Mouse (Mus musculus) right cerebral cortex, postnatal 25 days (tissue): ENCODE measurements around the gene Il12b.
A peak's percentile ranks its signal among the peaks of the same experiment; 100 is the strongest.

Experiments used
- DNase-seq: peaks from one replicate; pipeline ENCODE4 v3.0.0; 2022

Gene Il12b

DNA sequence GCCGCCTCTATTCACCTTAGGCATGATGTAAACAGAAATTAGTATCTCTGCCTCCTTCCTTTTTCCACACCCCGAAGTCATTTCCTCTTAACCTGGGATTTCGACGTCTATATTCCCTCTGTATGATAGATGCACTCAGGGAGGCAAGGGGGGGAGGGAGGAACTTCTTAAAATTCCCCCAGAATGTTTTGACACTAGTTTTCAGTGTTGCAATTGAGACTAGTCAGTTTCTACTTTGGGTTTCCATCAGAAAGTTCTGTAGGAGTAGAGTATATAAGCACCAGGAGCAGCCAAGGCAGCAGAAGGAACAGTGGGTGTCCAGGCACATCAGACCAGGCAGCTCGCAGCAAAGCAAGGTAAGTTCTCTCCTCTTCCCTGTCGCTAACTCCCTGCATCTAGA lies at the start of gene Il12b:
Gene Il12b, plus strand, starts transcription at position 301 of the 400 bp plus-strand sequence.
- DNase-seq, result no peak

DNA sequence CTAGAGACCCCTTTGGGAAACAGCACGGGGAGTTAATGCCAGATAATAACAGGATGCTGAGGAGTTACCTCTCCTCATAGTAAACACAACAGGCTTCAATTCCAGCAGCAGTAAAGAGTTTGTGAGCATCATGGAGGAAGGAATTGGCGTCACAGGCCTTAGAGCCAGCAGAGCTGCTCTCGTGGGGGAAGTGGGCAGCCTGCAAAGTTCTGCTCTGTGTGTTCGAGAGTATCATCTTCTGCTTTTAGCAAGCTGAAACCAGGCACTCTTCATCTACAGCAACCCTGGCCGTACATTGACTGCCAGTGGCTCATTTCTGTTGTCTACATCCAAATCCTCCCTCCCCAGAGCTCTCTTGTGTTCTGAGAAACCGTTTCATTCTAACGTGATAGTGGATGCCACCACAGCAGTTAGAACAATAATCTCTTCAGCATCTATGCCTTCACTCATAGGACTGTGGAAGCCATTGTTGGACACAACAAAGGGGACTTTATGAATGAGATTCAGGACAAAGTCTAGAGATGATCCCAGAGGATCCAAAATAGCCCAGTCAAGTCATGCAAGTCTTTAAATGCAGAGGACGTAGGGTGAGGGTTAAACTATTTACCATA lies 44.9 kb upstream of the Il12b start:
- DNase-seq, result no peak

DNA sequence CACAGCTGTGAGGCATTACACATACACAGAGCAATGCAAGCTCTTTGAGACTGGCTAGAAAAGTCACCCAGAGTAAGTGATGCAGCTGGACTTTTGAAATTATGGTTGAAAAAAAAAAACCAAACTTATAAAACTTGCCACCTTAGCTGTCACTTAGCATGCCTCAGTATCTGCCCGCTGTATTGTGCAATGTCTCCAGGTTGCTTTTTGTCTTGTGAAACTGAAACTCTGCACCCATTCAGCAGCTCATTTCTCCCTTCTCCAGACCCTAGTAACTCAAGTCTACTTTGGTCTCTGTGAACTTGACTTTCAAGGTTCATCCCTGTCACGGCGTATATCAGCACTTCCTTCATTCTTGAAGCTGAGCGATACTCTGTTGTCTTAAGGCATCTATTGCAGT lies 43.7 kb upstream of the Il12b start:
- no peak for DNase-seq

DNA sequence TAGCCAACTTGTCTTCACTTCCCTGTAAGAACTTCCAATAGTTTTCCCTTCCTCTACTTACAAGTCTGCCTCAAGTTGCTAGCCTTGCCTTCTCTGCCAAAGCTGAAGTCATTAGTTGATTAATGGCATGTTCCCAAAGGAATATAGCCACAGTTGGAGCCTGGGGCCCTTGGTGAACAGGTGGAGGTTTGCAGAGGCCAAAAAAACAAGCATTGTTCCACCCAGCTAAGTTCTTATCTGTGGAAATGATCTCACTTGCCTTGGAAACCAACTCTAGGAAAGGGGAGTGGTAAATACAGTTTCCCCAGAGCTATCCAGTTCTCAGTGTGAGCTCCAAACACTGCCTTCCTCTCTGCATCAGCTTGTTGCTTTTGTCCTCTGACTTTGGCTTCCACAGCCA lies 35.3 kb upstream of the Il12b start:
- no peak for DNase-seq

DNA sequence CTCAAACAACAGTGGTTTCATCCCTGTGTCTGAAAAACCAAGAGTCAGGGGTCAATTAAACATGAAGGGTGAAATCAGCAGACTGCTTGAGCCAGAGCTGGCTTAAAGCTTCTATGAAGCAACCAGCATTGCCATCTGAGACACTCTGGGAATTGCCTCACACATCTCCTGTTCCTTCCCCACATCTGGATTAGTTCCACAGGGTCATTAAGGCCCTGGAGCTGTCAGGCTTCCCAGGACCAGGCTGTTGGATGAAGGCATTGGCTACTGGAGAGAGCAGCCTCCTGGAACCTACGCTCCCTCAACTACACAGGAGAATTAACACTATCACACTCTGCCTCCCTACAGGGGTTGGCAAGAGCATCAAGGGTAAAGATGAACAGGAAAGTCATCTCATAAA lies 32.2 kb upstream of the Il12b start:
- no peak for DNase-seq

DNA sequence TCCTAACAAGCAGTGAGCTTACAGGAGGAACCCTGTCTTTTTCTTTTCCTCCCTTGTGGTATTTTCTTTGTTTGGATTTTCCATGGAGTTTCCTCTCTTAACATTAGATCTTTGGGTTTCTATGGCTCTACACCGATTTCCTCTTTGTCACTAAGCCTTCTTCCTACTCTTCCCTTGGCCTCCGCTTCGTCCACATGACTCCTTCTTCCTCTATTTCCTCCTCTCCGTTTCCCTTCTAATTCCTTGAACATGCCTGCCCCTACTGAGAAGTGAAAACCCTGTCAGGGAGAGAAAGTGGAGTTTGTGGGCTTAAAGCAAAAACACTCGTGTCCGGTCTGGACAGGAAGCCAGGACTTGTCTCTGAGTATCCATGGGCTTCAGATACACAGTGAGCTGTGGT lies 27.0 kb upstream of the Il12b start:
- no peak for DNase-seq

DNA sequence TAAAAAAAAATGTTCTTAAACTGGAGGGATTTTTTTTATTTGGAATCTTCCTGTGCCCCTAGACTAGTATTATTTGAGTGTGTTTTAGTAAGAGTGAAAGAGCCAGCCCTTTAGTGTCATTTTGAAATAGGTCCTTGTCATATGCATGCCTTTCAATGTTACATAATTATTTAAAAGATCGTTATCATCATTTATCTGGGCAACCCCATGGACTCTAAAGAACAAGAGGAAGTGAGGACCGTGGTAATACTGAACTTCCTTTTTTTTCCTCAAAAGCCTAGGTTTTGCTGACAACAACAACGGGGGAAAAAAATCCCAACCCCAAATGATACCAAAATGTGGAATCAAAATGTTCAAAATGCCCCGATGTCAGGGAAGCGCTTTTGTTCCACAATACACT lies 22.0 kb upstream of the Il12b start:
- DNase-seq, result no peak

DNA sequence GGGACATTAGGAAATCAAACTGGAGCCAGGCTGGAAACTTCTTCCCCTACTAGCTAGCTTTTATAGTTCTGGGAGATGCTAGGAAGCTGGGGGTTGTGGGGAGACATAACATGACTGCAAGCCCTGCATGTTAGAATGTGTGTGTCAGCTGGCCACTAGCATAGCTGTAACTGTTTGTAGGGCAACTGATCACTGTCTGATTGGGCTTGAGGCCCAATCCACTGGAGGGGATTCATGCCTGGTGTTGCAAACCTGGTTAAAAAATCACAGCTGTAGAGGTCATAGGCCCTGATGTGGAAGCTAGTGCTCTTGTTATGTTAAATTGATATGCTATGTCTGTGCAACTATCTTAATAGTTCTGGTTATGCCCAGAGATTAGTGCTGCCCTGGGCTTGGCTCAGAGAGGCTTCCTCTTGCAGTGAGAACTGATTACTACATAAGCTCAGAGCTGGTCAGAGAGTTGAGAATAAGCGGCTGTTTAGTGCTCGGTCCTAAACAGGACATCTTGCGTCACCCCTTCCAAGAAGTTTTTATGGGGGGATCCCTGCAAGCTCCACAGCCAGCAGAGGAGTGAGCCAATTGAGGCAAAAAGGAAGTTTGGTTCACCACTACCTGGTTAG lies 19.3 kb upstream of the Il12b start:
- no peak for DNase-seq

DNA sequence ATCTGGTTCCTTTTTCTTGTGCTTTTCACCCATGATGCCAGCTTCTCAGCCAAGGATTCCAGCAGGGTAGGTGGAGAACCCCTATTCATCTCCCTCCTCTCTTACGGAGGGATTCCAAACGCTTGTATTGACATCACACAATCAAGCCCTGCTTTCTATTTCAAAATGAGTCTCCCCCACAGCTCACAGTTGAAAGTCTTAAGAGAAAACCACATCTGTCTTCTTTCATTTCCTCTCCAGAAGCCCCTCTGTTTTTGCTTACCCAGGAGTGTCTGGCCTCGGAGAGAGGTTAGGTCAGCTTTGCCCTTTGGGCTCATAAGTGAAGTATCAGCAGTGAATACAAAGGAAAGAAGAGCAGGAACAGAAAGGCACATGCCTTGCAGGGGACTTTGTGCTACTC lies 17.7 kb upstream of the Il12b start:
- no peak for DNase-seq

DNA sequence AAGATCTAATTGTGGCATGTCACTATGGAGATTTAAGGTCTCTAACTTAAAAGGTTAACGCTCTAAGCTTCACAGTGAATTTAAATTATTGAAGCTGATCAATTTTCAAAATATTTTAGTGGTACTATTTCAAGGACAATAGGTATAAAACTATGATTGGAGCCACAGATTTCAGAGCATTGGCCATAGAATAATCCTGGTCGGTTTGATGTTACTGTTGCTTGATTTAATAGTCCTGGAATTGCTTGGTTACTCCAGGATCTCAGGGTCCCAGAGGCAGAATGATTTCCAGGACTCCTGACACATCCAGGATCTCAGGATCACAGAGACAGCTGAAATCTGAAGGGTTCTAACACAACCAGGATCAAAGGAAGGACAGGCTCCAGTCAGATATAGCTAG lies 12.8 kb upstream of the Il12b start:
- DNase-seq, result no peak

DNA sequence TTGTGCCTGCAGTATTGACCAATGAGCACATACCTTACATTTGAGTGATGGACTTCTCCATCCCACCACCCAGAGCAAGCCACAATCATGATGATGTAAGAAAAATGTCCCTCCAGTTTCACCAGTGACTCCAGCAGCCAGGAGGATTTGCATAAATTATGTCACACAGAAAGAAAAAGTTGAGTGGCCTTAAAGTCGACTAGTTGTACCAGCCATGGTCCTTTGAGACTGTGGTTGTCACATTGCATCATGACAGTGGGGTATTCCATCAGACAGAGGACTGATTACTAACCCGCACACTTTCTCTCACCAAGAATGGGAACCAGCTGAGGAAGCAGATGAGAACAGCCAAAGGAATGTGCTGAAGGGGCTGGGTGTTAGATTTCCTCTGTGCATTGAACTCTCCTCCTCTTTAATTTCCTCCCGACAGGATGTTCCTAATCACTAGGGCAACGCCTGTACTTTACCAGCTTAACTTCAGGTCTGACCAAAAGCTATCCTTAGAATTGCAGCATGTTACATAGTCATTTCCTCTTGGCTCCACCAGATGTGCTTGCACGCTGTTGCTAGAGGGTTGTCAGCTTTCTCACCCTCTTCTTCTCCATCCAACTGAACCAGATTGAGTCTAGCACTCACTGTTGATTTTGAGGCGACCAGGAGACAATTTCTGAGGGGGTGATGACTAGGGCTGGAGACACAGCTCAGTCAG lies 9.7 kb upstream of the Il12b start:
- no peak for DNase-seq

DNA sequence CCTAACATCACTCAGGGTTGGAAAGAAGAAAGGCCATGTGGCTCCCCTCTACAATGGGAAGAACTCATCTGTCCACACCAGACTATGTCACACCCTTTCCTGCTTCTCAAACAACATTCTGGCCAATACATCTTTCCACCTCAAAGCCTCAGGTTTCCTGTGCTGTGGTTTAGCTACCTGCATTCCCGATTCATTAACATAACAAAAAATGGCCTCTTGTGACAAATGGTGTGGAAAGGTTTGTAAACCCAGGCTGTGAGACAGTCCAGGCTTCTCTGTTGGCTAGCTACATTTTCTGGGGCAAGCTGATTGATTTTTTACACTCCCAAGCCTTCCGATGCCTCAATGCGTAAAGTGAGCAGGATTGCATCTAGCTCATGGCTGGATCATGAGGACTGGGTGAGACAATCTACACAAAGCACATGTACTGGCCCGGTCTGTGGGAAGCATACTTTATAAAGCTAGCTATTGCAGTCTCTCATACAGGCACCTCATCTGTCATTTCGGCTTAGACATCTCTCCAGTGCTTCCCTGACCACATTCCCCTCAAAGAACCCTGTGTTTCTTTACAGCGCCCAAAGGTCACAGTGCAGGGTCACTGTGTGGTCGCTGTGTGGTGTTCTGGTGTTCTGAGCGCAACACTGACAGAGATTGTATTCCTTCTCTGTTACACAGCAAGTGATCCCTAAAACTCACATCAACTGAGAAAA lies 6.6 kb upstream of the Il12b start:
- DNase-seq, result no peak

DNA sequence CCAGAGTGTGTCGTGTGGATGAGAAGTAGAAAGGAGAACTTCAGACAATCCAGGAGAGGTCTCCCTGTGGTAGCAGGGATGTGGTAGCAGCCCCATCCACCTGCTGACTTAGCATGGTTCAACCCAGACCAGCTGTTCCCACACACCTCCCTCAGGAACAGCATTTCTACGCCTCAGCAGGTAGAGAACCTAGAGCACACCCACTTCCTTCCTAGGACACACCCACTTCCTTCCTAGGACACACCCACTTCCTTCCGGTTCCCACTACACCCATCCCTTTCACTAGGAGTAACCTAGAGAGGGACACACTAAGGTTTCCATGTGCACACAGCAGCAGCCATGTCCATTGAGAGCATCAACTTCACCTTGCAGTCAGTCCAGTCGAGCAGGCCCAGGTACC lies 4.5 kb upstream of the Il12b start:
- DNase-seq, result no peak

DNA sequence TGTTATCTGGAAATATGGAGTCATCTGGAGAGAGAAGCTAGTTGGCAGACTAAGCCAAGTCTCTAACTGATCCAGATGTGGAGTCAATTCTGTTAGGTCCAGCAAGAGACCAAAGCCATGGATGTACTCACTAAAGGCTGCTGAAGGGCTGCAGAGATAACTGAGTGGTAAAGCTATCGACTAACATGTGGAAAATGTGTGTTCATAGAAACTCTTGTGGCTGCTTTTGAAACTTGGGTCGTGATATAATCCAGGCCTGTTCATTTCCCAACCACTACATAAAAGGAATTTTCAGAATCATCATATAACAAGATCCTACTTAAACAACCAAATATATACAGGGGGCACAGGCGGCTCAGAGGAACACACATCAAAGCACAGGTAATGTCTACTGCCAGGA lies 2.3 kb upstream of the Il12b start:
- no peak for DNase-seq

DNA sequence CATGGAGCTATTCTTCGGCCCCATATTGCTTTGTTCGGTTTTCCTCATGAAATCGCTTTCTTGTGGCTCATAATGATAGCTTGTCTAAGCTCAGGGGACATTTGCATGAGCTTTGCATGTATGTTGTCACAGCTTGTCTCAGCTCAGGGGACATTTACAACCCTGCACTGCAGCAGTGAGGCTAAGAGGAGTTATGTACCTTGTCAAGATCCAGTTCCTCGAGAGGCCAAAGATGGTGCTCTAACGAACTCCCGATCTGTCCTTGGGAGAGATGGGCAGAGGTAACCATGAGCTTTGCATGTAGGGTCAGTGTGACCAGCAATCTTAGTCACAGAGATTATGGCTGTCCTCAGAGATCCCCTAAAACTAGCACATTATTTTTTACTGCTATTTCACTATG lies 1.5 kb upstream of the Il12b start:
- no peak for DNase-seq

DNA sequence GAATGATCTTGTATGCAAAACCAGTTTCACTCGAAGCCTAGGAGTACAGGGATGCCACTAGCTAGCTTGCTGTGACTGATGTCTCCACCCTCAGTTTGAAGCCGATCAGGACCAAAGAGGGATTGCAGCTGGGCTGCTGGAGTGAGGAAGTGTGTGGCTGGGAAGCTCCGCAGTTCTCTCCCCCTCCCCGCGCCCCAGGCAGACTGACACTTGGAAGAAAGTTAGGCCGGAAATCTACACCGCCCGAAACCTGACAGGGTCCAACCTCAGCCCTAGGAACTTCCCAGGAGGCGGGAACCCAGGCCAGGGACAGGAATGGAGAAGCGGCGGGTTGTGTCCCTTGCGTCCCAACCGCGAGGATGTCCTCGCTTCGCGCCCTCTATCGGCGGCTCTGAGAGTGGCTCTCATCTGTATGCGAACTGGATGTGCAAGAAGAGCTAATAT lies 1.1 kb upstream of the Il12b start:
- DNase-seq, result peak; percentile 50

DNA sequence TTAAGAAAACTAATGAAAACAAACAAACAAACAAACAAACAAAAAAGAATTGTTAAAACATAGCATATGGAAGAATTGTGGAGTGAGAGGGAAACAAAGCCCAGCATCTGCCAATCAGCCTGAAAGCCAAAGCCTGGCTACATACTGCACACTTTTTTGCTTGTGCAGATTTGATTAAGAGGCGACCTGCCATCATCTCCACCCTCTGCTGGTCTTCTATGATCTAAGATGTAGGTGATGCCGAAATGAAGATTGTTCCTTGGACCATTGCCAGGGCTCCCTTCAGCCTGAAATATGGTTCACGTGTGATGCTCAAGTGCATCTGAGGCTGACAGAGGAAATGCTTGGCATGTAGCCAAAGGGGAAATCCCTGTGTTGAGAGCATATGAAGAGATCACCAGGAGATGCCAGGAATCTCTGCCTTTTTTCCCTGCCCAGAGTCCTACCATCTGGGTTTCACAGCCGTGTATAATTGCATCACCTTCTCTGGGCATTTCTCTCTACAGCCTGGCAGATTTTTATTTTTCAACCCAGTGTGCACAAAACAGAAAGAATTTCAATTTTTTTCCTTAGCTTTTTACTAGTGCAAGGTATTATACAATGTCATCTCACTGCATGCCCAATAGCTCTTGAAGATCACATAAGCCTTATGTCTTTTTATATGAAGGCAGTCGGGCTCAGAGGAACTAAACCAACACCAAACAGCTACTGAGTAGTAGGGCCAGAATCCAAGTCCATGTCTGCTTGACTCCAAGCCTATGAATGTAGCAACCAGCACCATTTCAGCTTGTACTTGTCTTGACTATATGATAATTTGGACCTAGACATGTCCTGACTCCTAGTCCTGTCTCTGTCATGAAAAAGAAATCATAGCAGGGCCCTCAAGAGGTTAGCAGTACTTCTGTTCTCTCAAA lies 2.0 kb downstream of the Il12b start:
- DNase-seq, result peak; percentile 8

DNA sequence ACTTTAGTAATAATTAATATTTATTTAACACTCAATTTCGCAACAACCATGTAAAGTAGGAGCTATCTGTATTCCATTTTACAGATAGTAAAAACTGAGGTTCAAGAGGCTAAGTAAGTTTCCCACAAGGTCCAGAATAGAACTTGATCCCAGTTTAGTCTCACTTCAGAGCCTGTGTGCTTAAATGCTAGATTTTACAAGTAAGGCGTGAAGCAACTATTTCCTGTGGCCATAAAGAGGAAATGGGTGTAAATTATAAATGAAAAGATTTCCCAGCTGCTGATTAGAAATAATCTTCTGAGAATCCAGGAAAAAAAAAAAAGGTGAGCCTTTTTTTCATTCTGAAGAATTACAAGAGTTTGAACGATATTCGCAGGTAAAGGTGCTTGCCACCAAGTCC lies 5.2 kb downstream of the Il12b start:
- no peak for DNase-seq

DNA sequence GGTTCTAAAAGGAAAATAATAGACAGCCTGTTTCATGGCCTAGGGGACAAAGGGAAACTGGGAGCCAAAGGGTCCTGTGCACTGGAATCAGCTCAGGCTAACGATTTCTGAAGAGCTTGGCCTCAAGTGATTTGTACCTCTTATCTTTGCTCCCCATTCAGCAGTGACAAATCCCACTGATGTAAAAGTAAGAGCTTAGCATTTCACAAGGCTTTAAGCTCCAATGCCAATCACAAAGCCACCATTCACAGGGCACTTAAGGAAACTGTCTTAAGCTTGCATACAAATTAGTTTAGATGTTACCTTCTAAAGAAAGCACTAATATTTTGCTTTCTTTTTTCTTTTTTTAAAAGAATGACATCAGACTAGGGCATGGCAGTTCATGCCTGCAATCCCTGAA lies 6.1 kb downstream of the Il12b start:
- DNase-seq, result no peak

DNA sequence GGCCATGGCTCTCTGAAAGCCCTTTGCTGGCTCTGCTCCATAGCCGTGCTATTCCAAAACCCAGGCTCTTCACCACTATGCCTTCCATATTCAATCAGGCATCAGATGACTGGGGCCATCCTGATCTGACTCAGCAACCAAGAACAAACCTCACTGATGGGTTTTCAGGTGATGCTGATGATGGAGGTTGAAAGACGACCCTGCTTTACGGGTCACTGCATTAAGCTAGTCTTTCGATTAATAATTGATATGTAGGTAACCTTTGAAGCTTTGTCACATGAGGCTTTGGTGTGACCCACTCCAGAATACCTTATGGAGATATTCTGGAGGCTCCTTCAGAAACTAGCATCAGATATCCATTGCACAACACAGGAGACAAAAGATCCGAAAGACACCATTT lies 6.6 kb downstream of the Il12b start:
- no peak for DNase-seq

DNA sequence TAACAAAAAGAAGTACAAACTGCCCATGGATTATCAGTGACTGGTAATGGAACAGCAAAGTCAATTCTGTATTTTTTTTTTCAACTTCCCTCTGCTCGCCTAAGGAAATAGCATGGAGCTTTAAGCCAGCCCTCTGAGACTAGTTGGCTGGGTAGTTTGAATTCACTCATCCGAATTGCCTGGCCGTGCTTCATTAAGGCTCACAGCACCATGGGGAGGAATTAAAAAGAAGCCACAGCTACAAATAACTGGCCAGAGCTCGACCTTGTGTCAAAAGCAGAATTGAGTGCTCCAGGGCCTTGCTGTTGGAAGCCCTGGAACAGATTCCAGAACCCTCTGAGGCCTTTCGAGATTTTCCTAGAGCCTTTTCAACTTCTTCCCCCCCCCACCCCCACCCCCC lies 8.8 kb downstream of the Il12b start:
- no peak for DNase-seq

DNA sequence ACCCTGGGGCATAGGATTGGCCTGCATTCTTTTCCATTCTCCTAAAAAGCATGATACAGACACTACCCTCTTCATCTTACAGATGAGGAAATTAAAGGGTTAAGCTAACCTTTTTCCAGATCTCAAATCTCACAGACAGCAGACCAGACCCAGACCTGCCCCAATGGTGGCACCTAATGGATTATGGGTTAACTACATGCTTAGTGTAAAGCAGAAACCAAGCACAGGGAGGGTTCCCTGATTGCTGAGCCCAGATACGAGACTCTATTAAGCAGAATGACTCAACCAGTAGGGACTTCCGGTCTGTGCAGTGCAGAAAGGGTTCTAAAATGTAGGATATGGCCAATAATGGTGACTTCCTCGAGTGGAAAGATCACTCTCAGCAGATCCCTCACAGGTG lies 10.6 kb downstream of the Il12b start:
- DNase-seq, result no peak

DNA sequence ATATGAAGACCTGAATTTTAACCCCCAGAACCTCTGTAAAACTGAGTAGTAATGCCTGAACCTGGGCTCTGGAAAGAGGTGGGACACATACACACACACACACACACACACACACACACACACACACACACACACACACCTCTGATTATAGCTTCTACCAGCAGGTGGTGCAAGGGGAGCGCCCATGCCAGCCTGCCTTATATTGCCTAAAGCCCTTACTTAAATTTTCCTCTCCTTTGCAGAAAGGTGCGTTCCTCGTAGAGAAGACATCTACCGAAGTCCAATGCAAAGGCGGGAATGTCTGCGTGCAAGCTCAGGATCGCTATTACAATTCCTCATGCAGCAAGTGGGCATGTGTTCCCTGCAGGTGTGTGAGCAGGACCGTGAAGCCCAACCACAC lies 12.4 kb downstream of the Il12b start:
- no peak for DNase-seq
